Mouse (Mus musculus): ENCODE measurements around the gene Lin7a. TPM values are rescaled to one million over a fixed set of nuclear protein-coding genes. Genes with fewer than 3 reads are reported as not detected.

Lin7a gene
- total and polyA plus RNA-seq, 3 experiments, result not detected

DNA sequence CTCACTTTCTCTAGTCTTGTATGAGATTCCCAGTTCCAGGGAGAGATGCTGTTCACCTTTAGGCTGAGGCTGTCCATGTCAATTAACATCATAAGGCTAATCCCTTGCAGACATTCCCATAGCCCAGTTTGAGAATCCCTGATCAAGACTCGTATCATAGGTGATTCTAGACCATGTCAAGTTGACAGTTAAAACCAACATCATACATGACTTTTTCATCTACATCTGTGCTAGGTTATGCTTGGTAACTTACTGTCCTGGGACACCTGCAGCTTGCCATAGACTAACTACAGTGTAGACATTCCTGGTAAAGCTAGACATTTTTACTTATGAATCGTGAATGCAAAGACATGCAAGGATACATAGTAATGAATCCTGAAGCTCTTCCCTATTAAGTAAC is 27.3 kb upstream of the Lin7a start:
- no peaks in the 10 kb centered on the region for H3K36me3 ChIP-seq (replicated peaks)
- DNase-seq (ENCODE audit: low spot score), result no peak
- no peak for ATAC-seq (ENCODE audit: extremely low read depth, insufficient number of reproducible peaks, low FRiP score, poor library complexity, severe bottlenecking)
- peaks cover 6% of the 10 kb centered on the region; the same call in 1 of the 2 replicates for H3K9me3 ChIP-seq (replicated peaks)
- no peaks in the 10 kb centered on the region for H3K4me1 ChIP-seq (ENCODE audit: insufficient read depth, low read depth, low read length)
- H3K4me3 ChIP-seq (ENCODE audit: low read depth, low read length), result no peak overlapping the region
- TF ChIP-seq TAL1 (conservative IDR thresholded peaks at IDR 0.05; ENCODE audit: low read depth, low read length) (no peak), CTCF (IDR thresholded peaks at IDR 0.05; ENCODE audit: low read depth, low read length) (no peak), GATA1 (IDR thresholded peaks at IDR 0.05; ENCODE audit: borderline replicate concordance, low read length) (no peak), GATA2 (IDR thresholded peaks at IDR 0.05; ENCODE audit: borderline replicate concordance, low read depth, low read length) (no peak), POLR2AphosphoS5 (IDR thresholded peaks at IDR 0.05; ENCODE audit: insufficient replicate concordance, low read depth, low read length) (no peak)
- no peaks in the 10 kb centered on the region for H3K27me3 ChIP-seq (ENCODE audit: insufficient read depth, low read length)

DNA sequence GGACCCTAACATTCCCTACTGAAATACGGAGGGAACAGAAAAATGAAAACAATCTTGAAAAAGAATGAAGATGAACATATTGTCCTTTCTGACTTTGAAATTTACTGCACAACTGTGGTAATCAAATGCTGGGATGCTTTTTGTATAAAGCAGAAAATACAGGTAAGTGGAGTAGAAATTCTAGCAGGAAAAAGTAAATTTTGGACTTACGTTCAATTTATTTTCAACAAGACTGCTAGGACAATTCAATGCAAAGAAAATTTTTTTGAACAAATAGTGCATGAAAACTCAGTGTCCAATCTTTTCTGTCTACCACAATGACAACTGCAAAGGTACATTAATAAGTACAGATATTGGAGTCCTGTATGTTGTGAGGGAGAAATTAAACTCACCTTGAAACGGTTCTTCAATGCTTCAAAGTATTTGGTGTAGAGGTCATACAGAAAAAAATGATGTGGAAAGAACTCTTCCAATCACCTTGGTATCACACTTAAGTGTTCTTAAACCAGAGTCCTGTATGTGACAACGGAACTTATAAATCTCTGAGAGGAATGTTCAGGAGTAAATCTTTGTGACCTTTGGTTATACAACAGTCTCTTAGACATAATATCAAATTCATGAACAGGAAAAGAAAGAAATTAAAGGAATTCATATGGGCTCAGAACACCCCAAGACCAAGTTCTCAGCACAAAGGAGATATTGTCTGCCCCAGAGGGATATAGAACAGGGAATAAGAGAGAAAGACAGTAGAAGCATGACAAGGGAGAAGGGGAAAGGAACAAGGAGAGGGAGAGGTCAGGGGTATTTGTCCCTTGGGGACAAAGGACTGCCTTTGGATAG is 26.6 kb upstream of the Lin7a start:
- TF ChIP-seq POLR2AphosphoS5 (IDR thresholded peaks at IDR 0.05; ENCODE audit: insufficient replicate concordance, low read depth, low read length) (no peak), CTCF (IDR thresholded peaks at IDR 0.05; ENCODE audit: low read depth, low read length) (no peak), GATA2 (IDR thresholded peaks at IDR 0.05; ENCODE audit: borderline replicate concordance, low read depth, low read length) (no peak), TAL1 (conservative IDR thresholded peaks at IDR 0.05; ENCODE audit: low read depth, low read length) (no peak), GATA1 (IDR thresholded peaks at IDR 0.05; ENCODE audit: borderline replicate concordance, low read length) (no peak)
- H3K27me3 ChIP-seq (ENCODE audit: insufficient read depth, low read length), result no peaks in the 10 kb centered on the region
- DNase-seq (ENCODE audit: low spot score) (no peak), ATAC-seq (ENCODE audit: extremely low read depth, insufficient number of reproducible peaks, low FRiP score, poor library complexity, severe bottlenecking) (no peak)
- no peak overlapping the region for H3K4me3 ChIP-seq (ENCODE audit: low read depth, low read length)
- H3K9me3 ChIP-seq (replicated peaks), result peaks cover 4% of the 10 kb centered on the region; the same call in 1 of the 2 replicates
- H3K36me3 ChIP-seq (replicated peaks), result no peaks in the 10 kb centered on the region
- no peaks in the 10 kb centered on the region for H3K4me1 ChIP-seq (ENCODE audit: insufficient read depth, low read depth, low read length)

DNA sequence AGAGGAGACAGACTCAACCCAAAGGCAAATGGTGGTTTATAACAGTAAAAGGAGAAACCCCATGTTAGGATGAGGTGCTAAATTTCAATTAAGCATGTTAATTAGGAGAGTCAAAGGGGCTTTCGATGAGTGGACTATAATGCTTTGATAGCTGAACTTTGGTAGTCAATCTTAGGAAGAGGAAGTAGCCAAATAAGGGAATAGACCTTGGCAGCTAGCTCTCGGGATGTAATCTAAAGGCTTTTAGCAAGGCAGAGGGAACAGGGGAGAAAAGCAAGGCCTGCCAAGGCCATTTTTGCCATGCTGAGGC is 26.0 kb upstream of the Lin7a start:
- Histone ChIP-seq H3K27me3 (ENCODE audit: insufficient read depth, low read length) (no peaks in the 10 kb centered on the region), H3K4me1 (ENCODE audit: insufficient read depth, low read depth, low read length) (no peaks in the 10 kb centered on the region), H3K9me3 (replicated peaks) (peaks cover 4% of the 10 kb centered on the region; the same call in 1 of the 2 replicates), H3K36me3 (replicated peaks) (no peaks in the 10 kb centered on the region), H3K4me3 (ENCODE audit: low read depth, low read length) (no peak overlapping the region)
- DNase-seq (ENCODE audit: low spot score), result no peak
- ATAC-seq (ENCODE audit: extremely low read depth, insufficient number of reproducible peaks, low FRiP score, poor library complexity, severe bottlenecking), result no peak
- TF ChIP-seq GATA2 (IDR thresholded peaks at IDR 0.05; ENCODE audit: borderline replicate concordance, low read depth, low read length), result no peak
- TF ChIP-seq TAL1 (conservative IDR thresholded peaks at IDR 0.05; ENCODE audit: low read depth, low read length), result no peak
- no peak for TF ChIP-seq GATA1 (IDR thresholded peaks at IDR 0.05; ENCODE audit: borderline replicate concordance, low read length)
- TF ChIP-seq CTCF (IDR thresholded peaks at IDR 0.05; ENCODE audit: low read depth, low read length), result no peak
- TF ChIP-seq POLR2AphosphoS5 (IDR thresholded peaks at IDR 0.05; ENCODE audit: insufficient replicate concordance, low read depth, low read length), result no peak

DNA sequence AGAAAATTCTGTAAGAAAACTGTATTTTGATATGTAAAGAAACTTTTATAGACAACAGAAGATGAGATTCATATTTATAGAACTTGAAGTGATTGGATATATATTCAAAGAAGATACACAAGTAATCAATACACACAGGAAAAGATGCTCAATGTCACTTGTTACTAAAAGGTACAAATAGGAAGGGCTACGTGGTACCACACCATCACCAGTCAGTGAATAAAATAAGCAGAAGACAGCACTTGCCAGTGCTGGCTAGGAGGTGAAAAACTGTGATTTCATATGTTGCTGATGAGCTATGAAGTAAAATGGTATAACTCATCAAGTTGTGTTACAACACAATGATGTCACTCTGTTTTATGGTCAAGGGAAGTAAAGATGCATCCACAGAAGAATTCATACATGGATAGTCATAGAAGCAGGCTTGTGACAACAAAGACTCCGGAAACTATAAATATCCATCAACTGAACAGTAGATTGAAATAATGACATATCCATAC is 25.5 kb upstream of the Lin7a start:
- H3K27me3 ChIP-seq (ENCODE audit: insufficient read depth, low read length), result no peaks in the 10 kb centered on the region
- ATAC-seq (ENCODE audit: extremely low read depth, insufficient number of reproducible peaks, low FRiP score, poor library complexity, severe bottlenecking), result no peak

DNA sequence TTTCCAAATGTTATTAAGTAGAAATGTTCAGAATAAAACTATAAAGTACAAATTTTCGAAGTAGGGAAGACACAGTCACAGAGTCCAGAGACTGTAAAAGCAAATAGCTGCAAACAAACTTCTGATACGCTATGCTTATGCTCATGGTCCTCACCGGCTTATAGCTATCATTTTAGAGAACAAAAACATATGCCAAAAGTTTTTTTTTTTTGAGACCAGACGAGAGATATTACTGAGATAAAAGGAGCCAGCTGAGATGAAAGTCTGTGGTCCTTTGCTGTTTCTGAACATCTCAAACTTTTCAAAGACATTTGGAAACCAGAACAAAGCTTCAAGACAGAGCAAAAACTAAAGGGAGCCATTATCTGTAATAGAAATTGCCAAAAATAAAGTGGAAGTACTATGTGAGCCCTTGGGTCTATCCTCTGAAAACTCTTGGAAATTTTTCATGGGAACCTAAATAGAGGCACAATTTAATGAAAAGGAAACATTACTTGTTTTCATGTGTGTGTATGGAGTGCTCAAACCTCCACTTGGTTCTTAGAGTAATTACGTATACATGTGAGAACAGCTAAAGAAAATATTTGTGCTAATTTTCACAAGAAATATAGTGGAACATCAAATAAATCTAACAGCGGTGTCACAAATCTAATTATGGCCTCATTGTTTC is 24.4 kb upstream of the Lin7a start:
- Histone ChIP-seq H3K27me3 (ENCODE audit: insufficient read depth, low read length) (no peaks in the 10 kb centered on the region), H3K4me1 (ENCODE audit: insufficient read depth, low read depth, low read length) (no peaks in the 10 kb centered on the region), H3K36me3 (replicated peaks) (no peaks in the 10 kb centered on the region), H3K9me3 (replicated peaks) (peaks cover 4% of the 10 kb centered on the region; the same call in 1 of the 2 replicates), H3K4me3 (ENCODE audit: low read depth, low read length) (no peak overlapping the region)
- DNase-seq (ENCODE audit: low spot score) (no peak), ATAC-seq (ENCODE audit: extremely low read depth, insufficient number of reproducible peaks, low FRiP score, poor library complexity, severe bottlenecking) (no peak)
- TF ChIP-seq CTCF (IDR thresholded peaks at IDR 0.05; ENCODE audit: low read depth, low read length) (no peak), GATA1 (IDR thresholded peaks at IDR 0.05; ENCODE audit: borderline replicate concordance, low read length) (no peak), POLR2AphosphoS5 (IDR thresholded peaks at IDR 0.05; ENCODE audit: insufficient replicate concordance, low read depth, low read length) (no peak), TAL1 (conservative IDR thresholded peaks at IDR 0.05; ENCODE audit: low read depth, low read length) (no peak), GATA2 (IDR thresholded peaks at IDR 0.05; ENCODE audit: borderline replicate concordance, low read depth, low read length) (no peak)

More for the DNA sequence above, 25.5 kb upstream of the Lin7a start:
- H3K36me3 ChIP-seq (replicated peaks), result no peaks in the 10 kb centered on the region
- no peak overlapping the region for H3K4me3 ChIP-seq (ENCODE audit: low read depth, low read length)
- TF ChIP-seq POLR2AphosphoS5 (IDR thresholded peaks at IDR 0.05; ENCODE audit: insufficient replicate concordance, low read depth, low read length) (no peak), CTCF (IDR thresholded peaks at IDR 0.05; ENCODE audit: low read depth, low read length) (no peak), GATA1 (IDR thresholded peaks at IDR 0.05; ENCODE audit: borderline replicate concordance, low read length) (no peak), GATA2 (IDR thresholded peaks at IDR 0.05; ENCODE audit: borderline replicate concordance, low read depth, low read length) (no peak), TAL1 (conservative IDR thresholded peaks at IDR 0.05; ENCODE audit: low read depth, low read length) (no peak)
- peaks cover 4% of the 10 kb centered on the region; the same call in 1 of the 2 replicates for H3K9me3 ChIP-seq (replicated peaks)
- H3K4me1 ChIP-seq (ENCODE audit: insufficient read depth, low read depth, low read length), result no peaks in the 10 kb centered on the region
- no peak for DNase-seq (ENCODE audit: low spot score)

DNA sequence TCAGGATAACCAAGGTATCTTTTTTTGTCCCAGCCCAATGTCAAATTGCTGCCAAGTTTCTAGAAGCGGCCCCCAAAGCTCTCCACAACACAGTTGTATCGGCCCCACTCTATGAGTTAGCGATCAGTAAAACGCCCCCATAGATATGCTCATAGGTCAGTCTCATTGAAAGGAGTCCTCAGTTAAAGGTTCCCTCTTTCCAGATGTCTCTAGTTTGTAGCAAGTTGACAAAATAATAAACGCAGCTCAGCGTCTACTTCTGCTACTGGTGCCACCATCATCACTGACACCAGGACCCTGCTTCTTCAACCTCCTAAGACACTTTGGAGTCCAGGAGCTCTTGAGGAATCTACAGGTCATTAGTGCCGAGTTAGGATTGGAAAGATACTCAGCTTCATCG is 23.0 kb upstream of the Lin7a start:
- Histone ChIP-seq H3K36me3 (replicated peaks) (no peaks in the 10 kb centered on the region), H3K9me3 (replicated peaks) (peaks cover 4% of the 10 kb centered on the region), H3K4me3 (ENCODE audit: low read depth, low read length) (no peak overlapping the region), H3K4me1 (ENCODE audit: insufficient read depth, low read depth, low read length) (no peaks in the 10 kb centered on the region), H3K27me3 (ENCODE audit: insufficient read depth, low read length) (no peaks in the 10 kb centered on the region)
- ATAC-seq (ENCODE audit: extremely low read depth, insufficient number of reproducible peaks, low FRiP score, poor library complexity, severe bottlenecking) (no peak), DNase-seq (ENCODE audit: low spot score) (no peak)
- TF ChIP-seq CTCF (IDR thresholded peaks at IDR 0.05; ENCODE audit: low read depth, low read length) (no peak), GATA2 (IDR thresholded peaks at IDR 0.05; ENCODE audit: borderline replicate concordance, low read depth, low read length) (no peak)

Data from G1E (cell line).